Mouse (Mus musculus) lung, postnatal 0 days (tissue): Measurements from ENCODE around the gene Fam172a.

Source experiments
- CTCF ChIP-seq: IDR thresholded peaks from 2 replicates; pipeline ENCODE4 v1.5.1; 2016; ENCODE audit warnings: antibody characterized with exemption, mild to moderate bottlenecking
- EP300 ChIP-seq: IDR thresholded peaks from 2 replicates; pipeline ENCODE4 v1.6.1; 2016; ENCODE audit warnings: antibody characterized with exemption, mild to moderate bottlenecking, control low read depth

GRCm38 (mm10) chr13:78174191-78174590, 472.4 kb downstream of the Fam172a start:
- TF ChIP-seq CTCF (no peak), EP300 (no peak)
